Mouse (Mus musculus): ENCODE measurements around the gene Mtor.

DNA sequence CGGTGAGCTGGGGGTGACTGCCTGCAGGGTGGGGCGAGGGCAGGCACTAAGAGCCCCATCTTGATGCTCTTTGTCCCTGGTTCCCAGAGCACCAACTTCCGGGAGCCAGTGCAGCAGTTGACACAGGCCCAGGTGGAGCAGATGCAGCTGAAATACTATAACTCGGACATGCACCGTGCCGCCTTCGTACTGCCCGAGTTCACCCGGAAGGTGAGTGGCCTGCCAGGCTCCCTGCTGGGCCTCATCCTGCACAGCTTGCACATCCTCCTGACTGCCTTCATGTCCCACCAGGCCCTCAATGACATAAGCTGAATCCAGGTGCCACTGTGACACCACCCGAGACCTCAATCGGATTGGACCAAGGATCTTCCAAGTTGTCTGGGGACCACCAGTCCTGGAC lies 145.6 kb downstream of the Mtor start:
- TF ChIP-seq CTCF (IDR thresholded peaks at IDR 0.05; ENCODE audit: low read depth) = no peak
- no peak for TF ChIP-seq EP300 (IDR thresholded peaks at IDR 0.05; ENCODE audit: low read depth)
